ENCODE assay signal across 8 mouse cellular contexts in the genomic region with DNA sequence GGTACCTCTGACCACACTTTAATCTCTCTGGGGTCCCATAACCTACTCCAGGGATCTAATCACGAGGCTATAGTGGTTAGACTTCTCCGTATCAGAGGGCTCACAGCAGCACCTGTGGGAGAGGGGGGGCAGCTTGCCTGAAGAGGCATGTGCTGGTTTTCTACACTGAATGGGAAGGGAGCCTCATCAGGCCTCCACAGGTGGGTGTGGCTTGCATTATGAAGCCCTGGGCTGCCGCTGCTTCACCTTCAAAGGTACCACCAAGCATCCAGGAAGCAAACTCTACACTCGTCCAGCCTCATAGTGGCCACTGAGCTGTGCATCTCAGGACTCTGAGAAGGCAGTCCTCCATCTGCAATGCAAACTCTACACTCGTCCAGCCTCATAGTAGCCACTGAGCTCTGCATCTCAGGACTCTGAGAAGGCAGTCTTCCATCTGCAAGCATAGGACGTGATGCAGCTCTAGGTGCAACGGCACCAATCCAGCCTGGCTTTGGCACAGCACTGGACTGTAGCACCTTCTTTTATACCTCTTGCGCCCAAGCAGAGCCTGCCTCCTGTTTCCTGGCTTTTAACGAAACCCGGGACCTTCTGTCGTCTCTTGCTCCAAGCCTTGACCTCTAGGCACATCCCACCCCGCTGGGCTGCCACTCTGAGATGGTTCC.
DNase-seq lines count a peak whose midpoint lies in the region; ATAC-seq lines count a peak whose summit lies in the region.

No protein-coding gene starts in this region.

- no peaks in the 10 kb centered on the region for H3K27me3 ChIP-seq in heart, embryonic 14.5 days (ENCODE audit: control insufficient read depth, insufficient read depth, low read length)
- H3K27me3 ChIP-seq in embryonic facial prominence, embryonic 11.5 days (ENCODE audit: control insufficient read depth, insufficient read depth, low read length): no peaks in the 10 kb centered on the region
- H3K27me3 ChIP-seq in hindbrain, embryonic 16.5 days (replicated peaks; ENCODE audit: control insufficient read depth, insufficient read depth, low read length): peaks cover 2% of the 10 kb centered on the region; the same call in 1 of the 2 replicates

- no peaks in the 10 kb centered on the region for H3K36me3 ChIP-seq in heart, embryonic 14.5 days (ENCODE audit: control insufficient read depth, insufficient read depth, low read length)
- no peaks in the 10 kb centered on the region for H3K36me3 ChIP-seq in embryonic facial prominence, embryonic 11.5 days (replicated peaks; ENCODE audit: control insufficient read depth, insufficient read depth, low read depth, low read length)
- H3K36me3 ChIP-seq in hindbrain, embryonic 16.5 days (ENCODE audit: control insufficient read depth, insufficient read depth, low read length): no peaks in the 10 kb centered on the region

- H3K4me3 ChIP-seq in heart, embryonic 14.5 days (ENCODE audit: control insufficient read depth in 1 of 2, insufficient read depth in 1 of 2, low read depth in 1 of 2, low read length in 2 of 2): no peak overlapping the region
- no peak overlapping the region for H3K4me3 ChIP-seq in embryonic facial prominence, embryonic 11.5 days (ENCODE audit: low read depth, low read length)
- H3K4me3 ChIP-seq in hindbrain, embryonic 16.5 days (ENCODE audit: low read length): no peak overlapping the region

- H3K4me2 ChIP-seq in heart, embryonic 14.5 days (ENCODE audit: low read length): no peak overlapping the region
- H3K4me2 ChIP-seq in embryonic facial prominence, embryonic 11.5 days (ENCODE audit: low read depth, low read length): no peak overlapping the region; the same call in 1 of the 2 replicates
- no peak overlapping the region for H3K4me2 ChIP-seq in hindbrain, embryonic 16.5 days (ENCODE audit: low read length)

- no peak for ATAC-seq in heart, embryonic 14.5 days (ENCODE audit: insufficient number of reproducible peaks, insufficient read depth, low FRiP score, low read depth)
- ATAC-seq in embryonic facial prominence, embryonic 11.5 days (replicated peaks; ENCODE audit: insufficient number of reproducible peaks, low FRiP score, low TSS enrichment, low read depth): no peak
- 0 out of 2 replicates have a peak, but pooled peaks have one; percentile 1 for ATAC-seq in hindbrain, embryonic 16.5 days

- DNase-seq in heart, postnatal 4 days: no peak
- DNase-seq in embryonic facial prominence, embryonic 11.5 days (ENCODE audit: low spot score): no peak
- peak; percentile 51 for DNase-seq in naive thymus-derived CD4-positive, alpha-beta T cell, adult 2 months (ENCODE audit: low read depth)
- no peak for DNase-seq in adrenal gland, postnatal 14 days
- no peak for DNase-seq in gastrocnemius, postnatal 25 days
- no peak for DNase-seq in ovary, postnatal 36 days (ENCODE audit: low spot score)

- peaks cover 46 to 59% of the 10 kb centered on the region in 2 experiments for H3K4me1 ChIP-seq in heart, embryonic 14.5 days (ENCODE audit: control insufficient read depth in 2 of 2, insufficient read depth in 2 of 2, low read length in 2 of 2)
- peaks cover 5% of the 10 kb centered on the region; the same call in 1 of the 2 replicates for H3K4me1 ChIP-seq in embryonic facial prominence, embryonic 11.5 days (ENCODE audit: control insufficient read depth, insufficient read depth, low read length)
- peaks cover 14% of the 10 kb centered on the region for H3K4me1 ChIP-seq in hindbrain, embryonic 16.5 days (ENCODE audit: control insufficient read depth, insufficient read depth, low read depth, low read length)

- H3K9ac ChIP-seq in heart, embryonic 14.5 days (ENCODE audit: low read length): no peak overlapping the region
- H3K9ac ChIP-seq in embryonic facial prominence, embryonic 11.5 days (replicated peaks; ENCODE audit: low read length): peak overlapping the region; percentile 43
- H3K9ac ChIP-seq in hindbrain, embryonic 16.5 days (ENCODE audit: low read depth, low read length): no peak overlapping the region

- peak overlapping the region; percentile 11 to 49; a peak in 3 of 4 replicates for H3K27ac ChIP-seq in heart, embryonic 14.5 days (replicated peaks in 1 of 2; ENCODE audit: control insufficient read depth in 1 of 2, insufficient read depth in 1 of 2, low read depth in 2 of 2, low read length in 2 of 2)
- 0 out of 2 replicates have a peak overlapping the region, but pooled peaks have one; percentile 10 for H3K27ac ChIP-seq in embryonic facial prominence, embryonic 11.5 days (replicated peaks; ENCODE audit: low read depth, low read length)
- H3K27ac ChIP-seq in hindbrain, embryonic 16.5 days (ENCODE audit: low read depth, low read length): no peak overlapping the region

- no peaks in the 10 kb centered on the region for H3K9me3 ChIP-seq in heart, embryonic 14.5 days (ENCODE audit: control insufficient read depth, low read length)
- H3K9me3 ChIP-seq in embryonic facial prominence, embryonic 11.5 days (replicated peaks; ENCODE audit: control insufficient read depth, low read length): no peaks in the 10 kb centered on the region
- no peaks in the 10 kb centered on the region for H3K9me3 ChIP-seq in hindbrain, embryonic 16.5 days (ENCODE audit: control insufficient read depth, low read length)

- WGBS in heart, embryonic 14.5 days: 54% methylated on average over 12 of the region's 12 CpGs
- 22% methylated on average over 12 of the region's 12 CpGs for WGBS in embryonic facial prominence, embryonic 11.5 days
- WGBS in hindbrain, embryonic 16.5 days: 19% methylated on average over 12 of the region's 12 CpGs
